Mouse (Mus musculus) C2C12 (cell line): ENCODE data around the gene Sec14l5. TPM values are rescaled to one million over a fixed set of nuclear protein-coding genes. Genes with fewer than 3 reads are reported as not detected.
A peak's percentile ranks its signal among the peaks of the same experiment; 100 is the strongest.

ENCODE experiments used
- H3K27me3 ChIP-seq: one replicate; pipeline ENCODE4 v1.6.1; 2011; ENCODE audit not compliant: control insufficient read depth, insufficient read depth, insufficient read length
- H3K36me3 ChIP-seq: one replicate; pipeline ENCODE4 v1.6.1; 2011; ENCODE audit not compliant: control insufficient read depth, insufficient read depth
- H3K4me3 ChIP-seq: one replicate; pipeline ENCODE4 v1.5.1; 2011; ENCODE audit warnings: mild to moderate bottlenecking, control low read depth; ENCODE audit not compliant: poor library complexity, insufficient read depth, severe bottlenecking
- H3K79me2 ChIP-seq: one replicate; pipeline ENCODE4 v1.6.1; 2011; ENCODE audit not compliant: control insufficient read depth, insufficient read depth
- H3K79me3 ChIP-seq: one replicate; pipeline ENCODE4 v1.6.1; 2011; ENCODE audit warnings: low read depth, control low read depth
- H3ac ChIP-seq: one replicate; pipeline ENCODE3; 2011; ENCODE audit warnings: low read depth; ENCODE audit not compliant: control insufficient read depth, insufficient read length
- CEBPB ChIP-seq: IDR thresholded peaks from one replicate; pipeline ENCODE4 v1.6.1; 2011; ENCODE audit warnings: low read depth, mild to moderate bottlenecking, control low read depth, moderate library complexity
- CTCF ChIP-seq: IDR thresholded peaks from one replicate; pipeline ENCODE4 v1.5.1; 2011; ENCODE audit not compliant: control insufficient read depth, insufficient read depth, insufficient read length
- FOSL1 ChIP-seq: IDR thresholded peaks from one replicate; pipeline ENCODE4 v1.8.0; 2011; ENCODE audit warnings: mild to moderate bottlenecking, low read length; ENCODE audit not compliant: poor library complexity, insufficient read depth, severe bottlenecking
- MAX ChIP-seq: IDR thresholded peaks from one replicate; pipeline ENCODE4 v1.6.1; 2011; ENCODE audit warnings: mild to moderate bottlenecking, control low read depth
- MYOD1 ChIP-seq: IDR thresholded peaks from one replicate; pipeline ENCODE4 v1.6.1; 2011; ENCODE audit warnings: low read depth; ENCODE audit not compliant: control insufficient read depth, insufficient read length
- MYOG ChIP-seq: IDR thresholded peaks from one replicate; pipeline ENCODE4 v1.6.1; 2011; ENCODE audit not compliant: control insufficient read depth, insufficient read length; ENCODE audit errors: extremely low read depth
- USF1 ChIP-seq: IDR thresholded peaks from one replicate; pipeline ENCODE4 v1.6.1; 2011; ENCODE audit warnings: low read depth, mild to moderate bottlenecking, control low read depth, moderate library complexity
- polyA plus RNA-seq: library from polyadenylated mRNA; unstranded; fragments of >200 nt; fragmentation: generic; extraction: Trizol; gene quantifications from one replicate; pipeline ENCODE4 v1.2.1, GENCODE M21; 2012; ENCODE audit warnings: missing spikeins

The Sec14l5 gene
- polyA plus RNA-seq, 1 experiment: 0.01 TPM

- Histone ChIP-seq H3K4me3 (no peak overlapping the region), H3K79me2 (no peaks in the 10 kb centered on the region), H3ac (no peak overlapping the region), H3K79me3 (no peaks in the 10 kb centered on the region), H3K36me3 (no peaks in the 10 kb centered on the region), H3K27me3 (peaks cover 42% of the 10 kb centered on the region)
- TF ChIP-seq USF1 (peak; percentile 61), CEBPB (no peak)
Measured at GRCm38 (mm10) chr16:5119845-5120244, 27.1 kb upstream of the Sec14l5 start.

DNA sequence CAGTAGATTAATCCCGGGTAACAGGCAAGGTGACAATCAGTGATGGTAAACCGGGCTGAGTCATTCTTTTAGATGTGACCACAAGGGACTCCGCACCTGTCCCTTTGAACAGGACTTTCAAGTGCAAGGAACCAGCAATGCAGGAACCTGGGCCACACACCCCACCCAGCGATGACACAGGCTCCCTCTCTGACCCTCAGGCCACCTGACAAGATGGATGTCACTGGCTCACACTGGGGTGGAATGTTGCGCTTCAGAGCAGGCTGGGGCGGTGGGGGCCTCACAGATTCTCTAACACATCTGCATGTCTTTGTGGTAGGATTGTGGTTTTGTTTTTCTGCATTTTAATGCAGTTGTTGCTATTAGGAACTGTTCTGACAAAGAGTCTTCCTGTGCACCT is 23.4 kb upstream of the Sec14l5 start:
- TF ChIP-seq FOSL1 (no peak), USF1 (no peak), CEBPB (no peak), MYOG (no peak), MAX (no peak), CTCF (no peak), MYOD1 (no peak)
- Histone ChIP-seq H3K4me3 (no peak overlapping the region), H3ac (no peak overlapping the region), H3K79me3 (no peaks in the 10 kb centered on the region), H3K27me3 (peaks cover 46% of the 10 kb centered on the region), H3K79me2 (no peaks in the 10 kb centered on the region), H3K36me3 (no peaks in the 10 kb centered on the region)

DNA sequence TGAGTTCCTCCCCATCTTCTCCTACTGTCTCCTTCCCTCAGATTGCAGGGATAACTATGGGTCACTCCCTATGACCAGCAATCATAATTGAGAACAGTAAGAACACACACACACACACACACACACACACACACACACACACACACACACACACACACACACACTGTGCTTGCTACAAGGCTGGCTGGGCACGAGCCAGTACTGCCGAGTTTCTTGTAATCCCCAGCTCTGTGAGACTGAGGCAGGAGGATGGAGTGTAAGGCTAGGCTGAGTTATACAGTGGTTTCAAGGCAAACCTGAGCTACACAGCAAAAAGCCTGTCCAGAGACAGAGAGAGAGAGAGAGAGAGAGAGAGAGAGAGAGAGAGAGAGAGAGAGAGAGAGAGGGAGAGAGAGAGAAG is 16.7 kb upstream of the Sec14l5 start:
- no peak for TF ChIP-seq FOSL1
- no peak for TF ChIP-seq USF1
- no peak for TF ChIP-seq MYOD1
- no peak for TF ChIP-seq CEBPB
- TF ChIP-seq CTCF: no peak
- TF ChIP-seq MYOG: no peak
- no peak for TF ChIP-seq MAX
- Histone ChIP-seq H3K27me3 (peaks cover 41% of the 10 kb centered on the region), H3ac (no peak overlapping the region), H3K79me3 (no peaks in the 10 kb centered on the region), H3K4me3 (no peak overlapping the region), H3K36me3 (no peaks in the 10 kb centered on the region), H3K79me2 (no peaks in the 10 kb centered on the region)

- H3K79me2 ChIP-seq: no peaks in the 10 kb centered on the region
- no peaks in the 10 kb centered on the region for H3K36me3 ChIP-seq
- peaks cover 39% of the 10 kb centered on the region for H3K27me3 ChIP-seq
- H3K4me3 ChIP-seq: no peak overlapping the region
- no peak overlapping the region for H3ac ChIP-seq
- H3K79me3 ChIP-seq: no peaks in the 10 kb centered on the region
- TF ChIP-seq MYOG: no peak
- TF ChIP-seq FOSL1: no peak
- TF ChIP-seq MYOD1: no peak
- TF ChIP-seq MAX: no peak
- no peak for TF ChIP-seq USF1
- peak; percentile 98 for TF ChIP-seq CEBPB
- no peak for TF ChIP-seq CTCF
Measured at GRCm38 (mm10) chr16:5130766-5131165, 16.1 kb upstream of the Sec14l5 start.

DNA sequence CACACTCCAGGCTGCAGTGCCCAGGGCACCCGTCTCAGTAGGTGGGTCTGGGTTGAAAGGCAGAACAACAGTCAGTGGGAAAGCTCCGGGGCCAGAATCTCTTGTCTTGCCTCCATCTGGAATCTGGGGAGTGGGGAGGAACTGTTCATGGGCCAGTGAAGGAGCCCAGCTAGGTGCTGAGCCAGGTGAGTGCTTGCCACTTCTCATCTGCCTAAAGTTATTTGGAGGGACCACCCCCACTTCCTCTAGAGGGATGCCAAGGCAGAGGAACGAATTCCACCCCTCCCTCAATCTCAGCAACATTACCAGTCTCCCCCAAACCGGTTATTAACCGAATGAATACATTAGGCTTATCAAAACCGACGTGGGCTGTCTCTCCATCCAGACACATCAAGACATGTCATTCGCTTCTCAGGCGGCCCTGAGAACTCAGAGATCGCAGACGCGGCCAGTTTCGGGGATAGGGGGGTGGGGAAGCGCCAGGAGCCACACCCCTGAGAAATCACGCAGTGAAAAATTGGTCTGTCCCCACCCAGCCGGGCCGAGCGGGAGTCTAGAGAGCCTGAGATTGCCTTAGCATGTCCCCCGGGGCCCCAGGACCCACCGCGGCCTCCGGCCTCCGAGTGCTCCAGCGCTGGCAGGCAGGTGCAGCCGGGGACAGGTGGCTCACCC is 15.5 kb upstream of the Sec14l5 start:
- H3ac ChIP-seq: no peak overlapping the region
- H3K36me3 ChIP-seq: no peaks in the 10 kb centered on the region
- H3K4me3 ChIP-seq: no peak overlapping the region
- H3K79me3 ChIP-seq: no peaks in the 10 kb centered on the region
- TF ChIP-seq MYOG: no peak
- TF ChIP-seq MYOD1: no peak
- no peak for TF ChIP-seq CEBPB
- TF ChIP-seq MAX: no peak
- TF ChIP-seq FOSL1: no peak
- no peak for TF ChIP-seq CTCF
- no peak for TF ChIP-seq USF1
- H3K27me3 ChIP-seq: peaks cover 39% of the 10 kb centered on the region
- no peaks in the 10 kb centered on the region for H3K79me2 ChIP-seq

DNA sequence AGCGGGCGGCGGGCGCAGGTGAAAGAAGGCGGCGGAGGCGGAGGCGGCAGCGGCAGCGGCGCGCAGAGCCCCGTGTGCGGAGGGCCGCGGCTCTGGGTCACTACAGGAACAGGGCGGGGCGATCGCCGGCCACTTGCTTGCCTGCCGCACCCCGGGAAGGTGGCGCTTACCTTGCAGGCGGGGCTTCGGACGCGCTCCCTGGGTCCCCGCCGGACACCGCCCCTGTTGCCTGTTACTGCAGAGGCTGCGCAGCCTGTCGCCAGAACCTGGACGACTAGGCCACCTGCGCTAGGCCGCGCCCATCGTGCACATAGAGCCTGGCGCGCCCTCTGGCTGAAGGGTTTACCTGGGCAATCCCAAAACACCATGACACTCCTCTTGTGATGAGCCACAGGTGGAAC is 14.5 kb upstream of the Sec14l5 start, which contains the start of gene Ppl:
Gene Ppl (minus strand): TSS at position 21 of the 401 bp plus-strand sequence.
- H3K27me3 ChIP-seq: peaks cover 30% of the 10 kb centered on the region
- TF ChIP-seq CEBPB (no peak), USF1 (no peak), CTCF (no peak)
- no peaks in the 10 kb centered on the region for H3K79me2 ChIP-seq
- H3K79me3 ChIP-seq: no peaks in the 10 kb centered on the region
- no peaks in the 10 kb centered on the region for H3K36me3 ChIP-seq
- no peak within 1 kb of the TSS for H3K4me3 ChIP-seq
- no peak within 1 kb of the TSS for H3ac ChIP-seq
